Mouse (Mus musculus) T-helper 2 cell (primary cell): ENCODE measurements around the gene Dolpp1.

Experiments used
- in situ Hi-C: fragments of 300-600 bp; cut with MboI, MseI; formaldehyde crosslinking; loops from one replicate; pipeline ENCODE4 v1.15.1; 2025; ENCODE audit warnings: high pct_unique_total_duplicates

Gene Dolpp1

DNA sequence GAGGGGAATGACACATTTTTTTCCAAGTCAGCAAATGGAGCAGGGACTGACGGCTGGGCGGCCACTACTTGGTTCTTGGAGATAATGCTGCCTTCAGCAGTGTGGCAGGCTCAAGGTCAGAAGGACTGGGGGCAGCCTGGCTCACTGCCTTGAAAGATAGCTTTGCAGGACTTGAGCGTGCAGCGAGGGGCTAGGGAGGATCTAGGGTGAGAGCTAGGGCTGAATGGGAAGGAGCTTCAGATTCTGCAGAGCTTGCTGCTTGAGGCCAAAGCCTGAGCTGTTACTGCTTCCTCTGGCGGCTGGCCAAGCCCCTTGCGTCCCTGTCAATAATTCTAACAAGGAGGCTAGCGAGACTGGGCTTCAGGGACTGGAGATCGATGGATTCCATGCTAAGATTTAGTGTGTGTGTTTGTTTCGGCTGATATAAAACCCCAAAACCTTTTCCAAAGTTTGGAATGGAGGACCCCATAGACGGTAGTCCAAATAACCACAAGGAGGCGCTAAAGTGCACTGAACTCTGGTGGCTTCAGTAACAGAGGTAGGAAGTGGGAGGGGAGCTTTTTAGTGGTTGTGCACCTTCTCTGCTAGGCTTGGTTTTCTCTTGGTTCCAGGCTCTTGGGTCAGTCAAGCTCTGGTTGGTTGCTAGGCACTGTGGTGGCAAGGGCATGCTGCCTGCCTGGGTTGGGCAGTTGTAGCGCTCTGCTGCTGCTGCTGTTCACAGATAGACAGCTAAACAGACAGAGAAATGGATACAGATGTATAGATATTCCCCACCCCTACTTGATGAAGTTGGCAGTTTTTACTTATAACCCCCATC is 48.9 kb downstream of the Dolpp1 start:
- in situ Hi-C loops: no loop called here

DNA sequence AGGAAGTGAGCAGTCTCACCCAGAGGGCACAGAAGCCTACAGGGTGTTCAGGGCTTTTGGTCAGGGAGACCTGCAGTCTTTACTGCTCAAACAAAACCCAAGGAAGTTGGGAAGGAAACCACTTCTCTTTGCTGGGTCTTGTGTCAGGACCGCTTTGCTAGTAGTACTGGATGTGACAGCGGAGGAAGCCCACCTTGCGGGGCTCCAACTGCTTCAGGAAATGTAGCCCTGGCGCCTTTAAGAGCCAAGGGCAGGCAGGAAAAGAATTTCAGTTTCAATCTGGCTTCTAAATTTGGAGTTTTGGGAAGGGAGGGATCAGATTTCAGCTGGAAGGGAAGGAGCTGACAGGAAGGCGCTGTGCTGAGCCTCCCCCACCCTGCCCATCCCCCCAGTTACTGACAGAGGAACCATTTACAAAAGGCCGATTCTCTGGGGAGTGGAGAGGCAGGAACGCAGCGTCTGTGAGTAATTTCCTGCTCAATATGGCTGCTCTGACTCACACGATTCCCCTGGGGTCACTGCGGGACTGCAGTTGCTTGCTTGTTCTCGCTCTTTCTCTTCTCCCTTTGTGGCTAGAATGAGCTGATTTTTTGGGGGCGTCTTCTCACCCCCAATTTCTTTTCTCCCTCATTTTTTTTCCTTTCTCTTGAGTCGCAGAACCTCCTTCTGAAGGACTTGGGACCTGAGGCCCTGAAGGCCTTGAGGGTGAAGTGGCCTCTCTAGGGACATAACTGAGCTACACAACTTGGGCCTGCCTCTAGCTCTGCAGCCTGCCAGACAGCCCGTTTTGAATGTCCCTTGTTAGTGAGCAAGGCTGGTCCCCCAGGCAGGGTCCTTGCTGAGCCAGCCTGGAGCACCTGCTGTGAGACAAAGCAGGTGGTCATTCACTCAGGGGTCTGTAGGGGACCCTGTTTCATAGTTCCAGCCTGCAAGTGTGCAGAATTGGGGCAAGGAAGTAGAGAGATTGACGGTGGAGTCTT is 49.8 kb downstream of the Dolpp1 start:
- in situ Hi-C loops: no loop called here

DNA sequence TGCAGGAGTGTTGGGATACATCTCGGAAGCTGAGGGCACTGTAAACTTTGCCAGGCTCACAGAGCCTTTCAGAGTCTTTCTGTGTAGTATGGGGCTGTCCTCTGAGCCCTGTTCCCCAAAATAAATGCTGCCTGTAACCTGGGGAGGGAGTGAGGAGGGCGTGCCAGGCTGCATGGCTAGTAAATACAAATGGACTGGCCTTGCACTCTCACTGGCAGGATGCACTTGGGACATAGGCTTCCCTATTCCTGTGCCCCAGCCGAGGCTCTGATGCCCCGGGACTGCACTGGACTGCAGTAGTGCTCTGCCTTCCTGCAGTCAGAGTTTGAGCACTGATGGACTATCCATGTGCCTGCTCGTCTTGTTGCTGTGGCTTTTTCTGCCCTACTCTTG is 50.4 kb downstream of the Dolpp1 start:
- in situ Hi-C loops: no loop called here

DNA sequence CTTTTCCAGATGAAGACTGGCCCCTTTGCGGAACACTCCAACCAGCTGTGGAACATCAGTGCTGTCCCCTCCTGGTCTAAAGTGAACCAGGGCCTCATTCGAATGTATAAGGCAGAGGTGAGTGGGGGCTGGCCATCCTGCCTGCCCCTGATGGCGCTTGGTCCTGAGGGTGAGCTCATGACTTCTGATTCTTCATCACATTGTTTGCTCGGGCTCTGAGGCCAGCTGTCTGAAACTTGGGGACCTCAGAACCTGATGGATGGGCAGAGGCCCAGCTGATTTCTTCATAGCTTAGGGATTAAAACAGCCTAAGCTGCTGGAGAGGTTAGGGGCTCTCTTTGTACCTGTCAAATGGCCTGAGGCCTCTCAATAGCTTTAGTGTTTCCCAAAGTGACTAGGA is 51.2 kb downstream of the Dolpp1 start:
- in situ Hi-C loops: no loop called here

DNA sequence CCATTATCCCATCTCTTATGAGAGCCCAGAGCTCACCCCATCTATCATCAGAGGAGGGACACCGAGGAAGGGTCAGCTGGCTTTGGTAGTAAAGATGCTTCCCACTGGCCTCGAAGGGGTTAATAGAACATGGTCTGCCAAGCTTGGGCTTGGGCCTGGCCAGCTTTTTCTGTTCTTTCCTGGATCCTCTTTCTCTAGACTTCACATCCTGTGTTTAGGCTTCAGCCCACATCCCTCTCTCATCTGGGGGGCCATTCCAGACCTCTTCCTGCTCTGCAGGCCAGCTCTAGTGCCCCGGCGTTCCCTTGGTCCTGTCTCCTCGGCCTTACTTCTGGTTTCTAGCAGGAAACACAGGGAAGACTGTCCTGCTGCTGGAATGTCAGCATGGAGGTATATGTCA is 52.0 kb downstream of the Dolpp1 start:
- in situ Hi-C loops: no loop called here

DNA sequence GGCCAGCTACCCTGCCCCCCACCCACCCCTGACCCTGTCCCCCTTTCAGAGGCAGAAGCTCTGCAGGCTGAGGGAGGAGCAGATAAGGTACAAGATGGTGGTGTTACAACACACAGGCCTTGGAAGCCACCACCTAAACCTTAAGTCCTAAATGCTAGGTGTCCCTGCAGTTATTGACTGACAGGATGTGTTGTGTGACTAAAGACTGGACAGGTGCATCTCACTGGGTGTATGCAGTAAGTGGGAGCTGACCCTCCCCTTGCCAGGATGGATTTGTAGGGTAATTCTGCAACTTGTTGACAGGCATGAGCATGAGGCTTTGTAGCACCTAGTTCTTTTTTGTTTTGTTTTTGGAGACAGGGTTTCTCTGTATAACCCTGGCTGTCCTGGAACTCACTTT is 52.4 kb downstream of the Dolpp1 start:
- in situ Hi-C loops: no loop called here

DNA sequence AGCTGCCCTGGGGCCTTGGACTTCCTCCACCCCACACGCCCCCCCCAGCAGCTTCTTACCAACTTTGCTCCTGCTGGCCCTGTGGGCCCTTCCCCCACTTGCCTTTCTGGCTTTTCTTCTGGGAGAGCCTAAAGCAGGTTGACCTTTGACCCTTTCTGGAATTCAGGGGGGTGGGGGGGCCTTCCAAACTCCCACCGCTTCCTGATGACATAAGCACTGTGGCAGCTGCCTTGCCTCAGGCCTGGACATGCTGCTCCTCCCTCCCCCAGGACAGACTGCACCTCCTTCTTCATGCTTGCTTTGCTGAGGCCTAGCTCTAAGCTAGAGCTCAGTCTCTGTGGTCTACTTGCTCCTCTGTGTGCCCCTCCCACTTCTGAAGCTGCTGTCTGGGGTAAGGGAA is 53.3 kb downstream of the Dolpp1 start:
- in situ Hi-C loops: no loop called here

DNA sequence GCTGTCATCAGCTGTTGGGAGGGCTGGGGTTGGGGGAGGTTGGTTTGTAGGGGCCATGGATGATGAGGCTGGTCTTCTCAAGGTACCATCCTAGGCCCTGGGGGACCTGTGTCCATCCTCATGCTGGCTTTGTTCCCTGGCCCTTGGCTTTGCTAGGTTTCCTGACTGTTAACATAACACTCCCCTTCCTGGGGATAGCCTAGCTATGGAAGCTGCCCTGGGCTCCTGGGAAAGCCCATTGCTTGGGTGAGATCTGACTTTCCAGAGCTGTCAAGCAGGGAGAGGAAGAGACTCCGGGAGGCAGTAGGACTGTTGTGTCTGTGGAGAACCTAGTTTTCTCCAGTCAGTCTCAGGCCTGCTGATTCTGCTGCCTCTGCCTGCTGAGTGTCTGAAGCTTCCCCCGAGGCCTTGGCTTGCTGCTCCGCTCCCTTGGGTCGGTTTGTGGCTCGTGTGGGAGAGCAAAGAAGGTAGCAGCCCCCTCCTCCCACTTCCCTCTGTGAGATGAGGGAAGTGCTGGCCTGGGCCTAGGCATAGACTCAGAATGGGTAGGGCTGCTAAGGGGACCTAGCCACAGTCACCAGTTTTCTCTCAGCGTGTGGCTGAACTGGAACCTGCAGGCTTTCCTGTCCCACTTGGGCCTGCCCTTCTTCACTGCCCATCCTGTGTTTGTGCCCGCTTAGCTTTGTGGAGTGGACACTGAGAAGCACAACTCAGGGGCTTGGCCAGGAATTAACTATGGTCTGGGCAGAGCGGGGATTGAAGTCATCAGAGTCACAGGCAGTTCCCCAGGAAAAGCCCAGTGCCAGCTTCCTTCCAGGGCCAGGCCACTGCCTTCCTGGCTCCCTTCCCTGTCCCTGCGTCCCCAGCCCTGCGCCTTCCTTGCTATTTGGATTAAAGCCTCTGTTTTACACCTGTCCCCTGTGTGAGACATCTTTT is 55.1 kb downstream of the Dolpp1 start:
- in situ Hi-C loops: no loop called here

DNA sequence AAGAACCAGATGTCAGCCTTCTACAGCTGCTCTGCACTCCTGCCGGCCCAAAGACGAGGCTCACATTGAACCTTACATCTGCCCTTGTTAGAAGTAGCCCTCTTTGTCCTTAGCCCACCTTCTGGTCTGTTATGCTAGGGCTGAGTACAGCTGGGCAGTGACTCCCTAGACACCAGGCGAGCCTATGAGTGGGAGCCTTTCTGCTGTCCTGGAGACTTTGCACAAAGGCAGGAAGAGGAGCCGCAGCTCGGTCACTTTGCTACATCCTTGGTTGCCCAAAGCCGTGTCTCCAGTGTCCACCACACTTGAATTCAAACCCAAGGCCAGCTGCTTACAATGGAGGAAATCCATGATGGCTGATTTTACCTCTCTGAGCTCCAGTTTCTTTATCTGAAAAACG is 56.3 kb downstream of the Dolpp1 start:
- in situ Hi-C loops: no loop called here
